Mouse (Mus musculus) lung, postnatal 0 days (tissue): ENCODE measurements around the gene 4930522H14Rik.

Experiments
- CTCF ChIP-seq: IDR thresholded peaks from 2 replicates; pipeline ENCODE4 v1.5.1; 2016; ENCODE audit warnings: antibody characterized with exemption, mild to moderate bottlenecking
- EP300 ChIP-seq: IDR thresholded peaks from 2 replicates; pipeline ENCODE4 v1.6.1; 2016; ENCODE audit warnings: antibody characterized with exemption, mild to moderate bottlenecking, control low read depth

DNA sequence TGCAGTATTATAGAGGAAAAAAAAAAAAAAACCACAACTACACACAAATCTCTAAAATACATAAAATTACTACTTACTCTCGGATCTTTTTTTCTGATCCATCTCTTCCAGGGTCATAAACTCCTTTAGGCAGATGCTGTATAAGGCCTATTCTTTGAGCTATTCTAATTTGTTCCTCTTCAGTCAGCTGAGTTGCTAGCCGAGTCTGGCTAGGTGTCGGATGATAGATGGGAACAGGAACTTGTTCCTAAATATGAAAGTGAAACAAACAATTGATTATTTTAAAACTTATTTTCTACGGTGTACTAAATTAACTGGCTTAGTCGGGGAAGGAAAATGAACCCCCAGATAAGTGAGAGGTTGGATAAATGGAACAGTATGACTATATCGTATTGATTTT, 74.3 kb downstream of the 4930522H14Rik start:
- TF ChIP-seq CTCF: no peak
- TF ChIP-seq EP300: no peak
